Mouse (Mus musculus): Measurements from ENCODE around the gene Tk1. TPM values are rescaled to one million over a fixed set of nuclear protein-coding genes. Genes with fewer than 3 reads are reported as not detected.

Gene Tk1
- polyA plus RNA-seq, 1 experiment from 2014 or later = 58.0 TPM

DNA sequence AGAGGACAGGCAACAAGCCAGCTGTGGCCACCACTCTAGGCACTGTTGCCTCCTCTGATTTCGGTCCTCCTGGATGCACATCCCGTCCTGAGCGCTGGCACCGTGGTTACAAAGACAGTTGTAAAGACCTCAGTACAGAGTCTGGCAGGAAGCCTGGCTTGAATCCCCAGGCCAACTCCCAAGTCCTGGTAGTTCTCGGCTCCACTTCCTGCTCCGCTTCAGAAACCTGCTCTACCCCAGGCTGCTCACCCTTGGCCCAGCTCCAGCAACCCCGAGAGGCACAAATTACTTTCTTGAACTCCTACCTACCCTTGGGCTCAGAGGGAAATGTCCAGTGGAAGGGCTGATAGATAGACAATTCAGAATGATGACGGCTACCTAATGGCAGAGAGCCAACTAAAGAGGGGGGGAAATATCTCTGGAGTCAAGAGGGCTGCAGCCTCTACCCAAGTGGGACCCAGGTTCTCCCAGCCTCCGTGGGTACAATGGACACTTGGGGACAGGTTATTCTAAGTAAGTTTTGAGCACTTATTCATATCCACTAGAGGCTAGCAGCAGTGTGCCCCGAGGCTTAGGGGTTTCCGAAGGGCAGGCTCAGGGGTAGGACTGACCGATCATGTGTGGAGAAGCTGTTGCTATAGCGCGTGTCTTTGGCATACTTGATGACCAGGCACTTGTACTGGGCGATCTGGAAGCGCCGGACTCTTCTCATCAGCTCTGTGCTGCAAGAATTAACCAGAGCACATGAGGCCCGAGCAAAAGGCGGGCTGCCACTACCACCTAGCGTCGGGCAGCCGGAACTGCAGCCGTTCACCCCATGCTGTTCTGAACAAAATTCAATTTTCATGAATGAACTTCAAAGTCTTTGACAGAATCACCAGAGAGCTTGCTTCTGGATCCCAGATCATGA lies 1.6 kb downstream of the Tk1 start:
- 5% methylated on average over 23 of the region's 23 CpGs for WGBS
- H3K4me2 ChIP-seq (replicated peaks; ENCODE audit: low read depth) = peak overlapping the region; percentile 79
- peaks cover 13% of the 10 kb centered on the region for H3K4me1 ChIP-seq (replicated peaks; ENCODE audit: control insufficient read depth, insufficient read depth)

GRCm38 (mm10) chr11:117823411-117823810 lies 2.5 kb downstream of the Tk1 start:
- Histone ChIP-seq H3K4me3 (ENCODE audit: low read depth, low read length) (no peak overlapping the region), H3K36me3 (ENCODE audit: control insufficient read depth, insufficient read depth, low read length) (peaks cover 3% of the 10 kb centered on the region; the same call in 1 of the 2 replicates), H3K4me1 (replicated peaks; ENCODE audit: control insufficient read depth, insufficient read depth) (peaks cover 6% of the 10 kb centered on the region), H3K9ac (ENCODE audit: low read length) (no peak overlapping the region), H3K4me2 (replicated peaks; ENCODE audit: low read depth) (no peak overlapping the region; the same call in 1 of the 2 replicates), H3K27me3 (ENCODE audit: control insufficient read depth, insufficient read depth, low read length) (no peaks in the 10 kb centered on the region), H3K9me3 (ENCODE audit: control insufficient read depth, low read length) (no peaks in the 10 kb centered on the region), H3K27ac (replicated peaks) (peak overlapping the region; percentile 87)
- DNase-seq (ENCODE audit: low spot score) (no peak), ATAC-seq (ENCODE audit: low FRiP score, low TSS enrichment) (no peak)
- no peak for TF ChIP-seq EP300 (optimal IDR thresholded peaks at IDR 0.05)
- TF ChIP-seq CTCF (IDR thresholded peaks at IDR 0.05; ENCODE audit: low read depth) = no peak
- 77% methylated on average over 6 of the region's 6 CpGs for WGBS

More for the DNA sequence above, 1.6 kb downstream of the Tk1 start:
- ATAC-seq (ENCODE audit: low FRiP score, low TSS enrichment) (peak; percentile 77), DNase-seq (ENCODE audit: low spot score) (peak; percentile 87)
- peak overlapping the region; percentile 60; the same call in 1 of the 2 replicates for H3K9ac ChIP-seq (ENCODE audit: low read length)
- TF ChIP-seq EP300 (optimal IDR thresholded peaks at IDR 0.05) (no peak), CTCF (IDR thresholded peaks at IDR 0.05; ENCODE audit: low read depth) (peak; percentile 94)
- H3K9me3 ChIP-seq (ENCODE audit: control insufficient read depth, low read length) = no peaks in the 10 kb centered on the region
- H3K27me3 ChIP-seq (ENCODE audit: control insufficient read depth, insufficient read depth, low read length) = no peaks in the 10 kb centered on the region
- no peaks in the 10 kb centered on the region; the same call in 1 of the 2 replicates for H3K36me3 ChIP-seq (ENCODE audit: control insufficient read depth, insufficient read depth, low read length)
- peak overlapping the region; percentile 87 for H3K27ac ChIP-seq (replicated peaks)
- H3K4me3 ChIP-seq (ENCODE audit: low read depth, low read length) = peak overlapping the region; percentile 52

DNA sequence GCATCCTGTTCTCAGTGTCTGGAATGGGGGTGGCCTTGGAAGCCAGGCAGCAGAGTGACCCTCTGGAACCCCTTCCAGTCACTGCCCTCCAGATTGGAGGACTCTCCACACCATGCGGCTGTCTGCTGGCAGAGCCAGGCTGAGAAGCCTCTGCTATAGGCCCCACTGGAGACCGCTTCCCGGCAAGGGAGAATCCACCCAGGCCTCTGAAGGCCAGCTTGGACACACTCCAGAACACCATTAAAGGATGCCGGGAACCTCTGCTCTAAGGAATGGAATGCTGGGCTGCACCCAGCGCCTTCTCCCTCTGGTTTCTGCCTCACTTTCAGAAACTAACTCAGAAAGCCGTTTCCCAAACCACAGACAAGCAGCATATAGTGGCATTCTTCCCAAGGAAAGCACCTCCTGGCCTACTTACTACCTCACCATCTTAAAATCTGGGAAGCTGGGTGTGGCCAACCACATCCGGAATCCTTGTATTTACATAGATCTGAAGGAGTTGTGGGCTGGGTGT lies 3.1 kb downstream of the Tk1 start:
- DNase-seq (ENCODE audit: low spot score) = peak; percentile 50
- Histone ChIP-seq H3K4me3 (ENCODE audit: low read depth, low read length) (no peak overlapping the region), H3K27ac (replicated peaks) (peak overlapping the region; percentile 87), H3K9ac (ENCODE audit: low read length) (peak overlapping the region; percentile 48; the same call in 1 of the 2 replicates), H3K27me3 (ENCODE audit: control insufficient read depth, insufficient read depth, low read length) (no peaks in the 10 kb centered on the region), H3K4me1 (replicated peaks; ENCODE audit: control insufficient read depth, insufficient read depth) (peaks cover 6% of the 10 kb centered on the region), H3K4me2 (replicated peaks; ENCODE audit: low read depth) (no peak overlapping the region), H3K9me3 (ENCODE audit: control insufficient read depth, low read length) (no peaks in the 10 kb centered on the region), H3K36me3 (ENCODE audit: control insufficient read depth, insufficient read depth, low read length) (peaks cover 3% of the 10 kb centered on the region; the same call in 1 of the 2 replicates)
- 30% methylated on average over 7 of the region's 7 CpGs for WGBS
- TF ChIP-seq CTCF (IDR thresholded peaks at IDR 0.05; ENCODE audit: low read depth) (no peak), EP300 (optimal IDR thresholded peaks at IDR 0.05) (peak; percentile 29)
- ATAC-seq (ENCODE audit: low FRiP score, low TSS enrichment) = no peak

DNA sequence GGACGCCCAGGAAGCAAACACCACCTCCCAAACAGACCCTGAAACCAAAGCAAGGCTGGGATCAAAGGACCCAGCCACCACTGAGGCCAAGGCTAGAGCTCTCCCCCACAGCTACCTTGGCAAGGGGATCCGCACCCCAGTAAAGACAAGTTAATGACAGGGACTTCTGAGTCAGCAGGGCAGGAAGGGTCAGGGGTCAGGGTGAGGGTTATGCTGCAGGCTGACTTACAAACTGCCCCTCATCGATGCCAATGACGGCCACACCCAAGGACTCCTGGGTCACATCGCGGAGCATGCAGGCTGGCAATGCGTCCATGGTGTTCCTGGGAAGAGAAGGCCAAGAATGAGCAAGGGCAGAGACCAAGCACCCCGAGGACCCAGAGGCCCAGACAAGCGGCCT lies 4.0 kb downstream of the Tk1 start:
- Histone ChIP-seq H3K36me3 (ENCODE audit: control insufficient read depth, insufficient read depth, low read length) (peaks cover 3% of the 10 kb centered on the region; the same call in 1 of the 2 replicates), H3K9me3 (ENCODE audit: control insufficient read depth, low read length) (no peaks in the 10 kb centered on the region), H3K4me3 (ENCODE audit: low read depth, low read length) (no peak overlapping the region), H3K27ac (replicated peaks) (peak overlapping the region; percentile 87), H3K4me1 (replicated peaks; ENCODE audit: control insufficient read depth, insufficient read depth) (peaks cover 6% of the 10 kb centered on the region), H3K27me3 (ENCODE audit: control insufficient read depth, insufficient read depth, low read length) (no peaks in the 10 kb centered on the region), H3K9ac (ENCODE audit: low read length) (0 out of 2 replicates have a peak overlapping the region, but pooled peaks have one; percentile 8), H3K4me2 (replicated peaks; ENCODE audit: low read depth) (no peak overlapping the region)
- ATAC-seq (ENCODE audit: low FRiP score, low TSS enrichment) = no peak
- no peak for DNase-seq (ENCODE audit: low spot score)
- no peak for TF ChIP-seq CTCF (IDR thresholded peaks at IDR 0.05; ENCODE audit: low read depth)
- no peak for TF ChIP-seq EP300 (optimal IDR thresholded peaks at IDR 0.05)
- 87% methylated on average over 9 of the region's 9 CpGs for WGBS

GRCm38 (mm10) chr11:117820173-117820572 lies 5.7 kb downstream of the Tk1 start:
- ATAC-seq (ENCODE audit: low FRiP score, low TSS enrichment) = peak; percentile 11; the same call in 1 of the 2 replicates
- Histone ChIP-seq H3K9ac (ENCODE audit: low read length) (no peak overlapping the region), H3K4me1 (replicated peaks; ENCODE audit: control insufficient read depth, insufficient read depth) (peaks cover 6% of the 10 kb centered on the region), H3K4me3 (ENCODE audit: low read depth, low read length) (no peak overlapping the region), H3K27ac (replicated peaks) (no peak overlapping the region), H3K9me3 (ENCODE audit: control insufficient read depth, low read length) (no peaks in the 10 kb centered on the region), H3K27me3 (ENCODE audit: control insufficient read depth, insufficient read depth, low read length) (no peaks in the 10 kb centered on the region), H3K36me3 (ENCODE audit: control insufficient read depth, insufficient read depth, low read length) (peaks cover 3% of the 10 kb centered on the region; the same call in 1 of the 2 replicates), H3K4me2 (replicated peaks; ENCODE audit: low read depth) (no peak overlapping the region)
- peak; percentile 61 for DNase-seq (ENCODE audit: low spot score)
- 80% methylated on average over 7 of the region's 7 CpGs for WGBS
- no peak for TF ChIP-seq EP300 (optimal IDR thresholded peaks at IDR 0.05)
- TF ChIP-seq CTCF (IDR thresholded peaks at IDR 0.05; ENCODE audit: low read depth) = no peak
